Mouse (Mus musculus) urinary bladder, postnatal 25 days (tissue): ENCODE measurements at regions not wholly inside any gene's neighbourhood (a gene's known extent, or its start where the extent isn't known, plus 50 kb on each side); places are given as distances from the start of the nearest gene placed in this dataset.

Source experiments
- DNase-seq: peaks from one replicate; pipeline ENCODE4 v3.0.0; 2022; ENCODE audit warnings: low spot score

GRCm38 (mm10) chr3:57910020-57910419 is 62.1 kb upstream of the Pfn2 start:
- DNase-seq, result no peak

GRCm38 (mm10) chr3:57911831-57912596 is 64.1 kb upstream of the Pfn2 start:
- DNase-seq, result no peak

GRCm38 (mm10) chr3:57912650-57913343 is 64.9 kb upstream of the Pfn2 start:
- DNase-seq, result no peak

GRCm38 (mm10) chr3:57914687-57915086 is 66.8 kb upstream of the Pfn2 start:
- DNase-seq, result no peak

GRCm38 (mm10) chr3:57918913-57919312 is 71.0 kb upstream of the Pfn2 start:
- no peak for DNase-seq

GRCm38 (mm10) chr3:57919390-57920089 is 71.7 kb upstream of the Pfn2 start:
- no peak for DNase-seq

- DNase-seq, result no peak
Observed at GRCm38 (mm10) chr3:57920090-57920432, 72.2 kb upstream of the Pfn2 start.

GRCm38 (mm10) chr3:57921071-57921882 is 73.4 kb upstream of the Pfn2 start:
- no peak for DNase-seq

- no peak for DNase-seq
Observed at GRCm38 (mm10) chr3:57923061-57923460, 75.2 kb upstream of the Pfn2 start.

GRCm38 (mm10) chr3:57932657-57933539 is 85.0 kb upstream of the Pfn2 start:
- no peak for DNase-seq

GRCm38 (mm10) chr3:57935042-57935610 is 87.2 kb upstream of the Pfn2 start:
- no peak for DNase-seq

GRCm38 (mm10) chr3:57940504-57941381 is 92.9 kb upstream of the Pfn2 start:
- no peak for DNase-seq

GRCm38 (mm10) chr3:57944698-57945097 is 96.8 kb upstream of the Pfn2 start:
- no peak for DNase-seq

GRCm38 (mm10) chr3:57945765-57946164 is 97.9 kb upstream of the Pfn2 start:
- DNase-seq, result no peak

- DNase-seq, result no peak
Observed at GRCm38 (mm10) chr3:57947331-57947730, 99.5 kb upstream of the Pfn2 start.

GRCm38 (mm10) chr3:57948720-57949119 is 100.8 kb upstream of the Pfn2 start:
- DNase-seq, result no peak

GRCm38 (mm10) chr3:57950431-57951331 is 102.8 kb upstream of the Pfn2 start:
- no peak for DNase-seq

GRCm38 (mm10) chr3:57951438-57951837 is 103.6 kb upstream of the Pfn2 start:
- DNase-seq, result no peak

GRCm38 (mm10) chr3:57957352-57957751 is 109.5 kb upstream of the Pfn2 start:
- no peak for DNase-seq
